Comparison of ENCODE assay signal across 9 mouse cellular contexts in genomic region chr1:89942395-89942976, GRCm38 (mm10). TPM values are rescaled to one million over a fixed set of nuclear protein-coding genes. Genes with fewer than 3 reads are reported as not detected.
DNase-seq lines count a peak whose midpoint lies in the region; ATAC-seq and TF ChIP-seq lines count a peak whose summit lies in the region.
"Had no signal": no experiment of that assay in that cellular context is flagged by ENCODE, and none has a peak within 500 bp of the region (broad histone marks: within the 10 kb centered on the region; RNA-seq: fewer than 3 reads in every experiment).

No protein-coding gene starts in this region.

- no peak for ATAC-seq in heart, embryonic 11.5 days (replicated peaks; ENCODE audit: insufficient number of reproducible peaks, low FRiP score, low TSS enrichment)
- 0 out of 2 replicates have a peak, but pooled peaks have one; percentile 4 for ATAC-seq in forebrain, embryonic 14.5 days
- ATAC-seq in limb, embryonic 14.5 days (ENCODE audit: low FRiP score, low read depth) = no peak
- no peak for ATAC-seq in granulocyte monocyte progenitor cell, adult 5-6 weeks (replicated peaks; ENCODE audit: poor library complexity, severe bottlenecking)

- no peaks in the 10 kb centered on the region for H3K36me3 ChIP-seq in heart, embryonic 11.5 days (ENCODE audit: control insufficient read depth, insufficient read depth, low read length)
- H3K36me3 ChIP-seq in E14TG2a.4 (ENCODE audit: insufficient read depth, low read length) = no peaks in the 10 kb centered on the region
- H3K36me3 ChIP-seq in forebrain, embryonic 14.5 days (ENCODE audit: control insufficient read depth, insufficient read depth, low read length) = no peaks in the 10 kb centered on the region
- no peaks in the 10 kb centered on the region for H3K36me3 ChIP-seq in limb, embryonic 14.5 days (ENCODE audit: control insufficient read depth, insufficient read depth, low read length)
- H3K36me3 ChIP-seq: liver, embryonic 15.5 days had no signal

- H3K4me2 ChIP-seq in heart, embryonic 11.5 days = peak overlapping the region; percentile 84
- peak overlapping the region; percentile 47 for H3K4me2 ChIP-seq in forebrain, embryonic 14.5 days (ENCODE audit: low read length)
- H3K4me2 ChIP-seq in limb, embryonic 14.5 days (replicated peaks; ENCODE audit: low read depth, low read length, severe bottlenecking) = peak overlapping the region; percentile 37; the same call in 1 of the 2 replicates

- H3K4me1 ChIP-seq in heart, embryonic 11.5 days (ENCODE audit: control insufficient read depth, insufficient read depth, low read length) = peaks cover 7% of the 10 kb centered on the region
- peaks cover 50% of the 10 kb centered on the region for H3K4me1 ChIP-seq in E14TG2a.4 (replicated peaks; ENCODE audit: low read depth, low read length)
- no peaks in the 10 kb centered on the region for H3K4me1 ChIP-seq in forebrain, embryonic 14.5 days (ENCODE audit: control insufficient read depth, insufficient read depth, low read length)
- peaks cover 5% of the 10 kb centered on the region for H3K4me1 ChIP-seq in limb, embryonic 14.5 days (ENCODE audit: control insufficient read depth, insufficient read depth, low read length)

- TF ChIP-seq POLR2A in limb, embryonic 14.5 days (IDR thresholded peaks at IDR 0.05; ENCODE audit: borderline replicate concordance, extremely low read depth, insufficient read depth, insufficient read length) = no peak

- TF ChIP-seq CTCF in E14TG2a.4 (conservative IDR thresholded peaks at IDR 0.05; ENCODE audit: low read length) = no peak

- peak overlapping the region; percentile 47 for H3K4me3 ChIP-seq in heart, embryonic 11.5 days (ENCODE audit: low read depth, low read length)
- H3K4me3 ChIP-seq in E14TG2a.4 (replicated peaks; ENCODE audit: low read length) = peak overlapping the region; percentile 78
- peak overlapping the region; percentile 22; the same call in 1 of the 2 replicates for H3K4me3 ChIP-seq in forebrain, embryonic 14.5 days (ENCODE audit: low read depth, low read length)
- peak overlapping the region; percentile 14 for H3K4me3 ChIP-seq in limb, embryonic 14.5 days (replicated peaks; ENCODE audit: low read length)

- DNase-seq in heart, postnatal 14 days = no peak
- no peak for DNase-seq in forebrain, embryonic 14.5 days (ENCODE audit: low spot score)
- DNase-seq in limb, embryonic 14.5 days (ENCODE audit: low spot score) = no peak
- no peak for DNase-seq in frontal cortex, postnatal 14 days (ENCODE audit: low spot score in 2 of 2)
- no peak for DNase-seq in gastrocnemius, postnatal 36 days

- H3K27ac ChIP-seq in heart, embryonic 11.5 days (ENCODE audit: low read depth, low read length) = no peak overlapping the region
- no peak overlapping the region for H3K27ac ChIP-seq in forebrain, embryonic 14.5 days (ENCODE audit: low read depth, low read length)
- no peak overlapping the region for H3K27ac ChIP-seq in limb, embryonic 14.5 days (replicated peaks; ENCODE audit: low read depth, low read length)
- H3K27ac ChIP-seq: liver, embryonic 15.5 days had no signal

- intact Hi-C loops in heart, postnatal 14 days (cut with DNase I) = loop anchor here (1.0 to 10.0 kb wide), 5 partner anchors 170 to 708 kb away; no protein-coding TSS in a partner anchor
- intact Hi-C loops in gastrocnemius, postnatal 36 days (cut with DNase I) = loop anchor here (2.0 to 5.0 kb wide), 4 partner anchors 80 to 298 kb away; no protein-coding TSS in a partner anchor

- WGBS in heart, embryonic 11.5 days (ENCODE audit: insufficient replicate concordance) = 6% methylated on average over 15 of the region's 15 CpGs
- WGBS in forebrain, embryonic 14.5 days = under 1% methylated on average over 15 of the region's 15 CpGs
- 2% methylated on average over 15 of the region's 15 CpGs for WGBS in limb, embryonic 14.5 days

- 0 out of 2 replicates have a peak overlapping the region, but pooled peaks have one; percentile 46 for H3K9ac ChIP-seq in heart, embryonic 11.5 days (ENCODE audit: low read depth, low read length)
- H3K9ac ChIP-seq in forebrain, embryonic 14.5 days (ENCODE audit: low read length) = no peak overlapping the region
- no peak overlapping the region for H3K9ac ChIP-seq in limb, embryonic 14.5 days (ENCODE audit: low read depth, low read length, severe bottlenecking)
- H3K9ac ChIP-seq: liver, embryonic 15.5 days had no signal

- H3K27me3 ChIP-seq in heart, embryonic 11.5 days (ENCODE audit: control insufficient read depth, insufficient read depth, low read length) = peaks cover 80% of the 10 kb centered on the region
- peaks cover 61% of the 10 kb centered on the region for H3K27me3 ChIP-seq in E14TG2a.4 (ENCODE audit: insufficient read depth, low read length)
- peaks cover 79% of the 10 kb centered on the region for H3K27me3 ChIP-seq in forebrain, embryonic 14.5 days (replicated peaks; ENCODE audit: control insufficient read depth, insufficient read depth, low read length)
- peaks cover 73% of the 10 kb centered on the region for H3K27me3 ChIP-seq in limb, embryonic 14.5 days (ENCODE audit: control insufficient read depth, insufficient read depth, low read length)

- no peaks in the 10 kb centered on the region for H3K9me3 ChIP-seq in heart, embryonic 11.5 days (replicated peaks; ENCODE audit: control insufficient read depth, low read length)
- no peaks in the 10 kb centered on the region for H3K9me3 ChIP-seq in E14TG2a.4 (ENCODE audit: low read length)
- H3K9me3 ChIP-seq in forebrain, embryonic 14.5 days (replicated peaks; ENCODE audit: control insufficient read depth, low read length) = no peaks in the 10 kb centered on the region
- H3K9me3 ChIP-seq in limb, embryonic 14.5 days (ENCODE audit: control insufficient read depth, low read length) = no peaks in the 10 kb centered on the region
- H3K9me3 ChIP-seq: liver, embryonic 15.5 days had no signal

RNA-seq across cellular contexts. Expression of gene Gbx2, which starts 11.5 kb away (rescaled TPM):
- polyA plus RNA-seq in heart, embryonic 11.5 days (2014; fragmentation: Nextera tagmentation; extraction: Ambion mirVana) = 0.17 and 0.39 TPM in 2 replicates
- not detected for total RNA-seq in heart, postnatal 14 days (2021)
- polyA plus RNA-seq in forebrain, embryonic 14.5 days (2014; fragmentation: Nextera tagmentation; extraction: Ambion mirVana) = 20.3 and 20.7 TPM in 2 replicates
- polyA plus RNA-seq in limb, embryonic 14.5 days (2012; rRNA removed) = 0.21 and 0.24 TPM in 2 replicates
- polyA plus RNA-seq in limb, embryonic 14.5 days (2014; fragmentation: Nextera tagmentation; extraction: Ambion mirVana) = 0.17 and 0.33 TPM in 2 replicates
- 1.2 TPM in 1 of 2 replicates, not detected in the other for total RNA-seq in granulocyte monocyte progenitor cell, adult 5-6 weeks (2014; fragmentation: Nextera tagmentation)
- 0.47 and 2.7 TPM in 2 replicates for total RNA-seq in granulocyte monocyte progenitor cell, adult 5-6 weeks (2017)
- total RNA-seq in gastrocnemius, postnatal 36 days (2021) = under 1 TPM; 0.20 to 0.35 TPM

Comparison
In these comparisons a context has a peak if more than half of its experiments do, and no peak if none do; other contexts are left out.
1. H3K4me3 ChIP-seq: peak in every context shown above with its lines; median percentile 78 in E14TG2a.4; 47 in heart, embryonic 11.5 days; 22 in forebrain, embryonic 14.5 days; 14 in limb, embryonic 14.5 days.